Mouse (Mus musculus) cerebellum, adult 2 months (tissue): ENCODE data around the gene Wfdc15a. TPM values are rescaled to one million over a fixed set of nuclear protein-coding genes. Genes with fewer than 3 reads are reported as not detected.

Experiments
- DNase-seq, 2 experiments: peaks; one replicate each; pipeline ENCODE4 v3.0.0; 2021
- H3K27ac ChIP-seq: fragments of 200-500 bp; 2 replicates; pipeline ENCODE4 v1.5.1; 2012; ENCODE audit warnings: low read length, control low read depth, inconsistent platforms; ENCODE audit not compliant: insufficient read depth
- H3K27me3 ChIP-seq: fragments of 200-500 bp; 2 replicates; pipeline ENCODE4 v1.6.1; 2012; ENCODE audit warnings: inconsistent platforms, mild to moderate bottlenecking, low read length, moderate library complexity; ENCODE audit not compliant: control insufficient read depth, insufficient read depth
- H3K4me1 ChIP-seq: fragments of 200-500 bp; 2 replicates; pipeline ENCODE4 v1.6.1; 2011; ENCODE audit warnings: low read length; ENCODE audit not compliant: control insufficient read depth, insufficient read depth
- H3K4me3 ChIP-seq: fragments of 200-500 bp; replicated peaks from 2 replicates; pipeline ENCODE3; 2011; ENCODE audit warnings: mild to moderate bottlenecking, low read depth, low read length, control low read depth; ENCODE audit not compliant: insufficient read depth
- CTCF ChIP-seq: fragments of 200-500 bp; IDR thresholded peaks from 2 replicates; pipeline ENCODE4 v1.5.1; 2011; ENCODE audit warnings: low read depth, mild to moderate bottlenecking, control low read depth, low read length, moderate library complexity, borderline replicate concordance; ENCODE audit not compliant: insufficient read depth
- POLR2A ChIP-seq: fragments of 200-500 bp; IDR thresholded peaks from 2 replicates; pipeline ENCODE4 v1.6.1; 2011; ENCODE audit warnings: low read length, control low read depth, borderline replicate concordance; ENCODE audit not compliant: insufficient read depth
- whole genome bisulfite sequencing: fragments of 180-500 bp; shearing (Covaris S2); methylation state at CpG from one replicate; pipeline ENCODE4 v1.1.7; 2018; 5-methylcytosine and 5-hydroxymethylcytosine counted together
- polyA plus RNA-seq: library from polyadenylated mRNA; depleted of rRNA; stranded (reverse); fragments of >200 nt; gene quantifications from 2 replicates; pipeline ENCODE4 v1.2.3, GENCODE M21; 2012

Gene Wfdc15a
- polyA plus RNA-seq, 1 experiment: not detected

DNA sequence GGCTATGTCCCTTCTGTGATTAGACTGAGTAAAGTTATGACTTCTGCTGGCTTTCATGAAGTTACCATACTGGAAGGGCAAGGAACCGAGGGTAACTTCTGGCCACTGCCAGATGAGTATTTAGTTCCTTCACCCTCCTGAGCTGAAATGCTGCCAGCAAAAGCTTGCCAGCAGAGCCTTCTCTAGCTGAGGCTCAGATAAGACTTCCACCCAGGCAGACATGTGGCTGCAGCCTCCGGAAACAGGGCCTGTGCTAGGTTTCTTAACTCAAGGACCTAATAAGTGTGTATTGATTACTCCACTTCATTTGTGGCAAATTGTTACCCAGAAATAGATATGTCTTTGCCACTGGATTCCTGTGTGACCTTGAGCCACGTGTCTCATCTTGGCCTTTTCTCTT is 26.5 kb downstream of the Wfdc15a start:
- no peak for DNase-seq

DNA sequence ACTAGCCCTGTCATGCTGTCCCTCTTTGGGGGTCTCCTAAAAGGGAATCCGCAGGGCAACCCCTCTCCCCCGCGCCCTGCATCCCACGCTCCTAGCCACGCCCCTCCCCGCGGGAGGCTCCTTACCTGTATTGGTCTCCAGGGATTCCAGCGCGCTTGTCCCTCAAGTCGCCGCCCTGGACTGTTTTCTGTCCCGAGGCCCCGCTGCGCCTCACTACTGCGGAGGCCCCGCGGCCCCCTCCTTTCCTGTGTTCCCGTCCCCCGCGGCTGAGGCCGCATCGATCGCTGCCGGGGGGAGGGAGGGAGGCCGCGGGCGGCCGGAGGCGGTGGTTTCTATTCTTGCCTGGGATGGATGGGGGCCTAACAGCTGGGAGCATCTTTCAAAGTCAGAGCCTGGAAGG is 29.0 kb downstream of the Wfdc15a start, which contains the start of gene Kcns1:
Gene Kcns1, minus strand, starts transcription at position 212 of the 400 bp plus-strand sequence.
- DNase-seq: no peak
- 3% methylated on average over 27 of the region's 29 CpGs for WGBS
- 0 out of 2 replicates have a peak, but pooled peaks cover 4% of the 10 kb centered on the region for H3K4me1 ChIP-seq
- H3K27ac ChIP-seq: no peak within 1 kb of the TSS
- peak within 1 kb of the TSS; percentile 1 for H3K4me3 ChIP-seq
- no peak for TF ChIP-seq CTCF
- no peak for TF ChIP-seq POLR2A
- peaks cover 3% of the 10 kb centered on the region; the same call in 1 of the 2 replicates for H3K27me3 ChIP-seq

More for the DNA sequence above, 26.5 kb downstream of the Wfdc15a start:
- Histone ChIP-seq H3K27ac (no peak overlapping the region), H3K4me1 (0 out of 2 replicates have a peak, but pooled peaks cover 4% of the 10 kb centered on the region), H3K27me3 (peaks cover 3% of the 10 kb centered on the region; the same call in 1 of the 2 replicates), H3K4me3 (no peak overlapping the region)
- TF ChIP-seq CTCF: no peak
- WGBS: 70% methylated on average over 3 of the region's 3 CpGs

DNA sequence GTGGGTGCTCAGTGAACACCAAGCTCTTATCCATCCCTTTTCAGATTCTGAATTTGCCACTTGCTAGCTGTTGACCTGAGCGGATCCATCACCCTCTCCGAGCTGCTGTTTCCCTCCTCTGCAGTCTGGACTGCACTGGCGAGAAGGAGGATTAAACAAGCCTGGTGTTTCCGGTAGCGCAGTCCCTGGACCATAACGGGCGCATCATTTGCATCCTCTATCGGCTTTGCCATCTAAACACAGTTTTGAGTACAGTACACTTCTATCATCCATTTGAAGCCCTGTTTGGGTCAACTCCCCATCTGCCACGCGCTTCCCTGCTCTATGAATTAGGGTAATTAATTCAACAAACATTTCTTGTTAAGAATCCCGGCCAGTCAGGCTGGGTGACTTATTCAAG is 29.6 kb downstream of the Wfdc15a start:
- Histone ChIP-seq H3K27me3 (peaks cover 3% of the 10 kb centered on the region; the same call in 1 of the 2 replicates), H3K27ac (no peak overlapping the region), H3K4me1 (0 out of 2 replicates have a peak, but pooled peaks cover 4% of the 10 kb centered on the region), H3K4me3 (no peak overlapping the region)
- 33% methylated on average over 11 of the region's 11 CpGs for WGBS
- TF ChIP-seq CTCF (no peak), POLR2A (no peak)
- no peak for DNase-seq

DNA sequence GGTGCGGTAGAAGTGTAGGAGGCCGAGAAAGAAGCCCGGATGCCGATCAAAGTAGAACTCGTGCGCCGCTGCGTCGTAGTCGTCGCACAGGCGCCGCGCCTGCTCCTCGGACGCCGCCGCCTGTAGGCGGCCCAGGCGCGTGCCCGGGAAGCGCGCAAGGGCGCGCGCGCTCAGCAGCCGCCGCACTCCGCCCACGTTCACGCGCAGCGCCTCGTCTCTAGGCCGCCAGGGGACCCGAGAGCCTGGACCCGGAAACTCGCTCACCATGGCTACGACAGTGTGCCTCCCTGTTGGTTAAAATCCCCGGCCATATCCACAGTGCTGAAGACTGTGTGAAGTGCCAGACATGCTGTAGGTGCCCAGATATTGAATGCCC is 31.4 kb downstream of the Wfdc15a start:
- H3K27ac ChIP-seq: no peak overlapping the region
- H3K27me3 ChIP-seq: peaks cover 3% of the 10 kb centered on the region; the same call in 1 of the 2 replicates
- no peaks in the 10 kb centered on the region for H3K4me1 ChIP-seq
- WGBS: 12% methylated on average over 42 of the region's 42 CpGs
- no peak overlapping the region for H3K4me3 ChIP-seq
- TF ChIP-seq CTCF (no peak), POLR2A (no peak)
- DNase-seq: no peak

DNA sequence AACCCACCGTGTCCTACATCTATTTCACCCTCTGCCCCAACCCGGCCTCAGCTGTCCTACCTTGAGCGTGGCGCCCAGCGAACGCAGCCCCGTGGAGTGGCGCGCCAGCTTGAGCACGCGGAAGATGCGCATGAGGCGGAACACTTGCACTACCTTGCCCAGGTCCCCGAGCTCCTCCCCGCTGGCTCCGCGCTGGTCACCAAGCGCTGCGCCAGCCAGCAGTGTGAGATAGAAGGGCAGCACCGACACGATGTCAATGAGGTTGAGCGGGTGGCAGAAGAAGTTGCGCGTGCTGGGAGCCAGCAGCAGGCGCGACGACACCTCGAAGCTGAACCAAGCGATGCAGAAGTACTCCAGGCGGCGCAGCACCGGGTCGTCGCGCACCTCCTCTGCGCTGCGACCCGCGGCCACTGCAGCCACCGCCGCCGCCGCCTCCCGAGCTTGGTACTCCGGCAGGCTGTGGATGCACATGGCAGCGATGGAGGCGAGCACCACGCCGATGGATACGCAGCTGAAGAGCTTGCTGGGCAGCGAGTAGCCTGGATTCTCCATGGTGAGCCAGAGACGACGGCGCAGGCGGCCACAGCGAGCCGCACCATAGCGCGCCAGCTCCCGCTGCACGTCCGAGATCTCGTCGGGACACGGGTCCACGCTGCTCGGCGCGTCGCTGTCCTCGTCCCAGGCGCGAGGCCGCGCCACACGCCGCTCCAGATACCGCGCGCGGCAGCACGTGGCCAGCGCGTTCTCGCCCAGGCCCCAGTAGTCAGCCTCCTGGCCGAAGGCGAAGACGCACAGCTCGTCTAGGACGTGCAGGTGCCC is 32.0 kb downstream of the Wfdc15a start:
- no peak for TF ChIP-seq CTCF
- no peak for TF ChIP-seq POLR2A
- no peak for DNase-seq
- Histone ChIP-seq H3K27ac (no peak overlapping the region), H3K4me1 (no peaks in the 10 kb centered on the region), H3K27me3 (peaks cover 3% of the 10 kb centered on the region; the same call in 1 of the 2 replicates), H3K4me3 (no peak overlapping the region)
- 14% methylated on average over 90 of the region's 90 CpGs for WGBS

DNA sequence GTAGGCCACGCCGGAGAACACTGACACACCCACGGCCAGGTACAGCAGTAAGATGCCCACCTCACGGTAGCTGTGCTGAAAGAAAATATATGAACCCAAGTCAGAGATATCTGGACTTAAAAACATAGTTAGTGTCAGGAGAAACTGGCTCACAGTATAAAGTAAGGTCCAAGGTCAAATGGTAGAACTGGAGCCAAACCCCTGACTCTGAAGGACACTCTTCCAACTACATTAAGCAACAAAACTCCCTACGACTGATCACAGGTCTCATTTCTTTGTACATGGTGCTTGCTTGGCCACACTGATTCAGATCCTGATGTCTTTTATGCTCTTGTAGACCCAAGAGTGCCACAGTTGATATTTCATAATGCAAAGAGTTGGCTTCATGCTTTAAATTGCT is 35.0 kb downstream of the Wfdc15a start:
- H3K4me3 ChIP-seq: no peak overlapping the region
- peaks cover 3% of the 10 kb centered on the region; the same call in 1 of the 2 replicates for H3K27me3 ChIP-seq
- H3K27ac ChIP-seq: no peak overlapping the region
- no peak for DNase-seq
- TF ChIP-seq CTCF (no peak), POLR2A (no peak)
- 94% methylated on average over 5 of the region's 5 CpGs for WGBS
- H3K4me1 ChIP-seq: no peaks in the 10 kb centered on the region

DNA sequence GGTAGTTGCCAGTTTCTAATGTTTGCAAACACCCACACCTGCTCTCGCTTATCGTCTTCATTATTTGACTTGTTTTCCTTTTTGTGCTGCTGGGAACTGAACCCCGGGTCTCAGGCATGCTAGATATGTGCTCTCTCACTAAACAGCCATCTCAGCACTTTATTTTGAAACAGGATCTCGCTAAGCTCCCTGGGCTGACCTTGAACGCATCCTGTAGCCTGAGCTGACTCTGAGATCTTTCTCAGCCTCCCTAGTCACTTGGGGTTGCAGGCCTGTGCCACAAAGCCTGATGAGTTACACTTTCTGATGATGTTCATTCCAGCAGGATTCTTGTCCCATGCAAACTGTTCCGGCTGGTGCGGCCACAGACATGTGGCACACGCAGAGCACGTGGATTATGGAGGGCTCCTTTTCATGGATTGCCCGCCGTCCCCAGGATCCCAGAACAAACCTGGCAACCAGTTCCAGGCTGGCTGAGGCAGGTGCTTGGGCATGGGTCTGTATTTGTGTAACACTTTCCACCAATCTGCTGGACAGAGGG is 38.3 kb downstream of the Wfdc15a start:
- WGBS: 89% methylated on average over 11 of the region's 11 CpGs
- Histone ChIP-seq H3K27me3 (no peaks in the 10 kb centered on the region), H3K4me1 (no peaks in the 10 kb centered on the region), H3K27ac (no peak overlapping the region), H3K4me3 (no peak overlapping the region)
- TF ChIP-seq CTCF (no peak), POLR2A (no peak)
- DNase-seq: no peak

DNA sequence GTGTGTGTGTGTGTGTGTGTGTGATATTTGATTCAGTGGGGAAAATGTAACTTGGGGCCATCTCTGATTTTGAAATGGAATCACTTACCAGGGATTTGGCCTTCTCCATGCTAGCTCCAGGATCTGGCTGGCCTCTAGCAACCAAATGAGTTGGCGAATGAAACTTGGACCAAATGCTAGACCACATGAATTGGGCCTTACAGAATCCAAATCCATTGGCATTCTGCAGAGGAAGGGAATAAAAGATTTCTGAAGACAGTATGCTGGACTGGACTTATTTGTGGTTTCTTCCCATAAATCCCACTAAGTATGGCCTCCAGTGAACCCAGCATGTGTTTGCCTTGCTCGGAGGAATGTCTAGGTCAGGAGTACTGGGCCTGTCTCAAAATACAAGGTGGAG is 41.1 kb downstream of the Wfdc15a start:
- no peak for TF ChIP-seq CTCF
- no peak overlapping the region for H3K27ac ChIP-seq
- 59% methylated on average over 2 of the region's 2 CpGs for WGBS
- no peaks in the 10 kb centered on the region for H3K27me3 ChIP-seq
- peak in 1 of 2 experiments; percentile 16 for DNase-seq
- H3K4me3 ChIP-seq: no peak overlapping the region
- no peaks in the 10 kb centered on the region; the same call in 1 of the 2 replicates for H3K4me1 ChIP-seq
